Mouse (Mus musculus): ENCODE results near the gene Gphb5.

- TF ChIP-seq CTCF (IDR thresholded peaks at IDR 0.05; ENCODE audit: extremely low read depth, insufficient read length, insufficient replicate concordance, low read depth, low read length) (no peak), POLR2A (IDR thresholded peaks at IDR 0.05; ENCODE audit: low read depth, low read length) (no peak)
These were observed 40.5 kb downstream of the Gphb5 start for GRCm38 (mm10) chr12:75376126-75376525.
